Mouse (Mus musculus): Measurements from ENCODE around the gene Abcg4.

DNA sequence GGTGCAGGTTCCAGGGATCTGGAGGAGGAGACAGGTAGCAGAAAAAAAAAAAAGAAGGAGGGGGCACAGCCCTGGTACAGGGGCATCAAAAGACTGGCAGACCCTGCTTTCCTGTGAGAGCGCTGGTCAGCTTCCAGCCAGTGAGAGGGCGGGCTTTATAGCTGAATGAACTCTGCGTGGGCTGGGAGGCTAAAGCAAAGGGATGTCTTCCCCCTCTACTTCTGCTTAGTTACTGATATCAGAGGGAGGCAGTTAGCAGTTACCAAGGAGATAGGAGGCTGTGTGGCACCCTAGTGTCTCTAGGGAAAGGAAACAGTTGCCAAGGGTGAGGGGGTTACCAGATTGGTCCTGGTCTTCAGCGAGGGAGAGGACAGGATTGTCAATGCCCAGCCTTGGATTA lies 38.0 kb downstream of the Abcg4 start:
- TF ChIP-seq CTCF (conservative IDR thresholded peaks at IDR 0.05 in 1 of 2, IDR thresholded peaks at IDR 0.05 in 1 of 2; ENCODE audit: low read depth in 2 of 2, low read length in 2 of 2) (no peak), POLR2A (IDR thresholded peaks at IDR 0.05; ENCODE audit: low read depth, low read length) (no peak), EP300 (IDR thresholded peaks at IDR 0.05; ENCODE audit: low read length) (no peak), ZMIZ1 (IDR thresholded peaks at IDR 0.05; ENCODE audit: low read depth, low read length) (no peak), ZNF384 (IDR thresholded peaks at IDR 0.05; ENCODE audit: low read depth, low read length) (no peak), SIN3A (IDR thresholded peaks at IDR 0.05; ENCODE audit: low read length) (no peak), MYC (IDR thresholded peaks at IDR 0.05; ENCODE audit: low read depth, low read length) (no peak), SMC3 (IDR thresholded peaks at IDR 0.05; ENCODE audit: low read depth, low read length) (no peak), NELFE (IDR thresholded peaks at IDR 0.05; ENCODE audit: low read depth, low read length) (no peak)

Measured in CH12.LX (cell line).